Mouse (Mus musculus) C2C12 (cell line): Measurements from ENCODE around the gene Taar2. TPM values are rescaled to one million over a fixed set of nuclear protein-coding genes. Genes with fewer than 3 reads are reported as not detected.

Source experiments
- H3K27me3 ChIP-seq: one replicate; pipeline ENCODE4 v1.6.1; 2011; ENCODE audit not compliant: control insufficient read depth, insufficient read depth, insufficient read length
- H3K36me3 ChIP-seq: one replicate; pipeline ENCODE4 v1.6.1; 2011; ENCODE audit not compliant: control insufficient read depth, insufficient read depth
- H3K4me3 ChIP-seq: one replicate; pipeline ENCODE4 v1.5.1; 2011; ENCODE audit warnings: mild to moderate bottlenecking, control low read depth; ENCODE audit not compliant: poor library complexity, insufficient read depth, severe bottlenecking
- H3K79me2 ChIP-seq: one replicate; pipeline ENCODE4 v1.6.1; 2011; ENCODE audit not compliant: control insufficient read depth, insufficient read depth
- H3K79me3 ChIP-seq: one replicate; pipeline ENCODE4 v1.6.1; 2011; ENCODE audit warnings: low read depth, control low read depth
- H3ac ChIP-seq: one replicate; pipeline ENCODE3; 2011; ENCODE audit warnings: low read depth; ENCODE audit not compliant: control insufficient read depth, insufficient read length
- CEBPB ChIP-seq: IDR thresholded peaks from one replicate; pipeline ENCODE4 v1.6.1; 2011; ENCODE audit warnings: low read depth, mild to moderate bottlenecking, control low read depth, moderate library complexity
- CTCF ChIP-seq: IDR thresholded peaks from one replicate; pipeline ENCODE4 v1.5.1; 2011; ENCODE audit not compliant: control insufficient read depth, insufficient read depth, insufficient read length
- FOSL1 ChIP-seq: IDR thresholded peaks from one replicate; pipeline ENCODE4 v1.8.0; 2011; ENCODE audit warnings: mild to moderate bottlenecking, low read length; ENCODE audit not compliant: poor library complexity, insufficient read depth, severe bottlenecking
- MAX ChIP-seq: IDR thresholded peaks from one replicate; pipeline ENCODE4 v1.6.1; 2011; ENCODE audit warnings: mild to moderate bottlenecking, control low read depth
- MYOD1 ChIP-seq: IDR thresholded peaks from one replicate; pipeline ENCODE4 v1.6.1; 2011; ENCODE audit warnings: low read depth; ENCODE audit not compliant: control insufficient read depth, insufficient read length
- MYOG ChIP-seq: IDR thresholded peaks from one replicate; pipeline ENCODE4 v1.6.1; 2011; ENCODE audit not compliant: control insufficient read depth, insufficient read length; ENCODE audit errors: extremely low read depth
- USF1 ChIP-seq: IDR thresholded peaks from one replicate; pipeline ENCODE4 v1.6.1; 2011; ENCODE audit warnings: low read depth, mild to moderate bottlenecking, control low read depth, moderate library complexity
- polyA plus RNA-seq: library from polyadenylated mRNA; unstranded; fragments of >200 nt; fragmentation: generic; extraction: Trizol; gene quantifications from one replicate; pipeline ENCODE4 v1.2.1, GENCODE M21; 2012; ENCODE audit warnings: missing spikeins

The Taar2 gene
- polyA plus RNA-seq, 1 experiment: not detected

- H3ac ChIP-seq: no peak within 1 kb of the TSS
- H3K36me3 ChIP-seq: no peaks in the 10 kb centered on the region
- no peaks in the 10 kb centered on the region for H3K79me2 ChIP-seq
- TF ChIP-seq CEBPB (no peak), MYOG (no peak), CTCF (no peak)
- H3K27me3 ChIP-seq: no peaks in the 10 kb centered on the region
- no peak within 1 kb of the TSS for H3K4me3 ChIP-seq
- no peaks in the 10 kb centered on the region for H3K79me3 ChIP-seq
Observed at GRCm38 (mm10) chr10:23920056-23920455, 18.3 kb upstream of the Taar2 start, which contains the start of gene Taar1. Taar1 (plus strand) TSS chr10:23920356.

GRCm38 (mm10) chr10:23922468-23922867, 15.9 kb upstream of the Taar2 start:
- TF ChIP-seq CEBPB (no peak), MAX (no peak), CTCF (no peak), USF1 (no peak), MYOG (no peak), MYOD1 (no peak), FOSL1 (no peak)
- H3K36me3 ChIP-seq: no peaks in the 10 kb centered on the region
- no peaks in the 10 kb centered on the region for H3K79me2 ChIP-seq
- H3ac ChIP-seq: no peak overlapping the region
- no peak overlapping the region for H3K4me3 ChIP-seq
- H3K79me3 ChIP-seq: no peaks in the 10 kb centered on the region
- H3K27me3 ChIP-seq: no peaks in the 10 kb centered on the region

DNA sequence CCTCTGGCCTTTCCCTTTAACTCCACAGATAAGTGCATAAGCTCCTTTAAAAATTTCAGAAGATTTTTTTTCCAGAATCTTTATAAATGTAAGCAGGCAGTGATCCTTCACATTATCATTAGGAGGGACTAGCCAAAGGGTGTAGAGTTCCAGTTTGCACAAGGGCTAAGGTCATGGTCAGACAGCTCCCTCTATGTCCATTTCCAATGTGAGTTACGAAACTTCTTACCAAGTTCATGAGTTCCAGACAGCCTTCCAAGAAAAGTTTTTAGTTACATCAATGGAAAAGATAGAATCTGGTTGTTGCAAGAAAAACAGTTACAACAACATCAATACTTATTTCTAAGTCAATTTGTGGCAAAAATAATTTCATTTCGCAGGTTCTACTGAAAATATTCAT, 14.4 kb upstream of the Taar2 start:
- no peak for TF ChIP-seq MYOD1
- TF ChIP-seq CEBPB: no peak
- no peak for TF ChIP-seq USF1
- TF ChIP-seq MAX: no peak
- TF ChIP-seq MYOG: no peak
- no peak for TF ChIP-seq FOSL1
- no peak for TF ChIP-seq CTCF

GRCm38 (mm10) chr10:23937613-23938012, 759 bp upstream of the Taar2 start:
- no peaks in the 10 kb centered on the region for H3K79me2 ChIP-seq
- peaks cover 14% of the 10 kb centered on the region for H3K27me3 ChIP-seq
- H3K36me3 ChIP-seq: no peaks in the 10 kb centered on the region
- no peak overlapping the region for H3ac ChIP-seq
- no peaks in the 10 kb centered on the region for H3K79me3 ChIP-seq
- H3K4me3 ChIP-seq: no peak overlapping the region
- TF ChIP-seq CTCF: no peak
- no peak for TF ChIP-seq USF1
- no peak for TF ChIP-seq MAX
- TF ChIP-seq CEBPB: no peak
- no peak for TF ChIP-seq MYOD1
- TF ChIP-seq FOSL1: no peak
- TF ChIP-seq MYOG: no peak

More for the DNA sequence above, 14.4 kb upstream of the Taar2 start:
- H3K4me3 ChIP-seq: no peak overlapping the region
- H3K27me3 ChIP-seq: no peaks in the 10 kb centered on the region
- H3K79me3 ChIP-seq: no peaks in the 10 kb centered on the region
- no peaks in the 10 kb centered on the region for H3K36me3 ChIP-seq
- H3K79me2 ChIP-seq: no peaks in the 10 kb centered on the region
- no peak overlapping the region for H3ac ChIP-seq

GRCm38 (mm10) chr10:23942465-23942864, 4.1 kb downstream of the Taar2 start:
- peaks cover 10% of the 10 kb centered on the region for H3K27me3 ChIP-seq
- no peaks in the 10 kb centered on the region for H3K36me3 ChIP-seq
- H3K79me2 ChIP-seq: no peaks in the 10 kb centered on the region
- TF ChIP-seq CEBPB (no peak), CTCF (no peak), MAX (no peak), MYOD1 (no peak), MYOG (no peak), USF1 (no peak), FOSL1 (no peak)
- H3K79me3 ChIP-seq: no peaks in the 10 kb centered on the region
- no peak overlapping the region for H3K4me3 ChIP-seq
- H3ac ChIP-seq: no peak overlapping the region

GRCm38 (mm10) chr10:23948026-23948425, 9.7 kb downstream of the Taar2 start:
- Histone ChIP-seq H3K27me3 (peaks cover 8% of the 10 kb centered on the region), H3K79me2 (no peaks in the 10 kb centered on the region)
- TF ChIP-seq MYOD1 (no peak), MAX (no peak), CEBPB (no peak), FOSL1 (no peak), MYOG (no peak), CTCF (no peak), USF1 (no peak)

More at GRCm38 (mm10) chr10:23948026-23948425, 9.7 kb downstream of the Taar2 start:
- Histone ChIP-seq H3K4me3 (no peak overlapping the region), H3K79me3 (no peaks in the 10 kb centered on the region), H3K36me3 (no peaks in the 10 kb centered on the region), H3ac (no peak overlapping the region)
